Mouse (Mus musculus) left cerebral cortex, postnatal 36 days (tissue): Measurements from ENCODE around the gene Gm1043. TPM values are rescaled to one million over a fixed set of nuclear protein-coding genes. Genes with fewer than 3 reads are reported as not detected.

Experiments used
- DNase-seq, 2 experiments: peaks; one replicate each; pipeline ENCODE4 v3.0.0; 2021 to 2022; ENCODE audit warnings: low spot score in 2 of 2, mixed read lengths in 1 of 2
- intact Hi-C: fragments of 180-260 bp; cut with DNase I; formaldehyde crosslinking; loops from one replicate; pipeline ENCODE4 v1.15.1; 2025
- total RNA-seq, 2 experiments: library from RNA; stranded (reverse); gene quantifications; 2 replicates each; pipeline ENCODE4 v1.2.3; 2021

The Gm1043 gene
- total RNA-seq, result 10 to 100 TPM; 25.8 to 54.0 TPM

- no peak for DNase-seq
- intact Hi-C loops, result no loop called here
Measured at GRCm38 (mm10) chr5:37085241-37085640, at the start of gene Gm1043. Gm1043 (plus strand) TSS chr5:37085370.

- no peak for DNase-seq
Measured at GRCm38 (mm10) chr5:37035896-37036295, 49.3 kb upstream of the Gm1043 start.

GRCm38 (mm10) chr5:37036884-37037283, 48.3 kb upstream of the Gm1043 start:
- intact Hi-C loops, result no loop called here
- DNase-seq, result no peak

More at GRCm38 (mm10) chr5:37035896-37036295, 49.3 kb upstream of the Gm1043 start:
- intact Hi-C loops, result no loop called here

- intact Hi-C loops, result no loop called here
- no peak for DNase-seq
Measured at GRCm38 (mm10) chr5:37039908-37040307, 45.3 kb upstream of the Gm1043 start.

GRCm38 (mm10) chr5:37040711-37041110, 44.5 kb upstream of the Gm1043 start:
- intact Hi-C loops, result no loop called here

GRCm38 (mm10) chr5:37041651-37042050, 43.5 kb upstream of the Gm1043 start:
- DNase-seq, result no peak
- intact Hi-C loops, result no loop called here

More at GRCm38 (mm10) chr5:37040711-37041110, 44.5 kb upstream of the Gm1043 start:
- DNase-seq, result no peak

GRCm38 (mm10) chr5:37042934-37043333, 42.2 kb upstream of the Gm1043 start:
- intact Hi-C loops, result no loop called here

GRCm38 (mm10) chr5:37044793-37045192, 40.4 kb upstream of the Gm1043 start:
- intact Hi-C loops, result no loop called here
- DNase-seq, result no peak

More at GRCm38 (mm10) chr5:37042934-37043333, 42.2 kb upstream of the Gm1043 start:
- no peak for DNase-seq

- DNase-seq, result no peak
- intact Hi-C loops, result no loop called here
Measured at GRCm38 (mm10) chr5:37045582-37045981, 39.6 kb upstream of the Gm1043 start.

- peak in 1 of 2 experiments; percentile 30 for DNase-seq
Measured at GRCm38 (mm10) chr5:37046791-37047190, 38.4 kb upstream of the Gm1043 start.

GRCm38 (mm10) chr5:37047206-37047915, 37.8 kb upstream of the Gm1043 start:
- intact Hi-C loops, result no loop called here
- DNase-seq, result no peak

More at GRCm38 (mm10) chr5:37046791-37047190, 38.4 kb upstream of the Gm1043 start:
- intact Hi-C loops, result no loop called here

GRCm38 (mm10) chr5:37047992-37048391, 37.2 kb upstream of the Gm1043 start:
- DNase-seq, result no peak
- intact Hi-C loops, result no loop called here

- intact Hi-C loops, result no loop called here
- DNase-seq, result no peak
Measured at GRCm38 (mm10) chr5:37049111-37049510, 36.1 kb upstream of the Gm1043 start.

- intact Hi-C loops, result no loop called here
- DNase-seq, result no peak
Measured at GRCm38 (mm10) chr5:37050521-37051373, 34.4 kb upstream of the Gm1043 start.

GRCm38 (mm10) chr5:37051374-37052100, 33.6 kb upstream of the Gm1043 start:
- DNase-seq, result no peak
- intact Hi-C loops, result no loop called here

GRCm38 (mm10) chr5:37052846-37053245, 32.3 kb upstream of the Gm1043 start:
- no peak for DNase-seq
- intact Hi-C loops, result no loop called here

GRCm38 (mm10) chr5:37055789-37056188, 29.4 kb upstream of the Gm1043 start:
- DNase-seq, result no peak
- intact Hi-C loops, result no loop called here

- DNase-seq, result no peak
- intact Hi-C loops, result no loop called here
Measured at GRCm38 (mm10) chr5:37056471-37056870, 28.7 kb upstream of the Gm1043 start.

GRCm38 (mm10) chr5:37061612-37062011, 23.6 kb upstream of the Gm1043 start:
- no peak for DNase-seq
- intact Hi-C loops, result no loop called here
